Mouse (Mus musculus) embryo, embryonic 10 days (tissue): ENCODE measurements around the gene Brinp1.
"Not testable (repeated sequence)": the region's sequence is repeated elsewhere in the genome, so short reads cannot be mapped to it uniquely, and the experiment has no call there.

Experiments used
- DNase-seq: peaks from one replicate; pipeline ENCODE4 v3.0.0-alpha.2; 2015; ENCODE audit warnings: low spot score

Gene Brinp1

GRCm38 (mm10) chr4:68813997-68814396 lies 140.2 kb downstream of the Brinp1 start:
- not testable (repeated sequence) for DNase-seq

DNA sequence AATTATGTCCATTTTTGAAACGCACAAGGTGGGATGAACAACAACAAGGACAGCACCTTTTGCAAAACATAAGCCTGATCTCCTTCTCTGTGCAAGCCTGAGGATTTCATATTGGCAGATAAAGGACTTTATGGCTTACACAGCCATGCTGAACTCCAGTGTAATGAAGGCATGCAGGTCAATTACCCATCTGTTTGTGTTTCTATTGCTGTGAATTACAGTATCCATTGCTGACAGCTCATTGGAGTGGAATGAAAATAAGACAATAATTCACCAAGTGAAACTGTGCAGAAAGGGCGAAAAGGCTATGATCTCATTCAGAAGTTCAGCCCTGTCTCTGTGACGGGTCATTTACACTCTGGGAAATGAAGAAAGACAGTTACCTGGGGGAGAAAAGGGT lies 147.7 kb downstream of the Brinp1 start:
- DNase-seq, result no peak

GRCm38 (mm10) chr4:68801923-68802855 lies 152.0 kb downstream of the Brinp1 start:
- no peak for DNase-seq

GRCm38 (mm10) chr4:68790003-68790402 lies 164.2 kb downstream of the Brinp1 start:
- no peak for DNase-seq

GRCm38 (mm10) chr4:68788477-68788999 lies 165.7 kb downstream of the Brinp1 start:
- no peak for DNase-seq

DNA sequence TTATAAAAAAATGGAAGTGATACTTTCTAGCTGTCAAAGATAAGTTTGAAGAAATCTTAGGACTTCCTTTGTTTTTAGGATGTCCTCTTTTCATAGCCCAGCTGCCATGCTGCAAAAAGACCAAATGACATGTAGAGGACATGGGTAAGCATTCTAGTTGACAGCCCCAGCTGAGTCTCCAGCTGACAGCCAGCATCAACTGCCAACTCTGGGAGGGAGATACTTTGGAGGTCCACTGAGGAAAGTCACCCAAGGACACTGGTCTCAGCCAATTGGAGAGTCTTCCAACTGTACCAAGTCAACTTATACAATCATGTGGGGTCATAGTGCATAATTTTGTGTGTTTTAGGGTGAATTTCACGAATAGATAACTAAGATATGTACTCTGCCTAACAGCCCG lies 166.6 kb downstream of the Brinp1 start:
- no peak for DNase-seq

DNA sequence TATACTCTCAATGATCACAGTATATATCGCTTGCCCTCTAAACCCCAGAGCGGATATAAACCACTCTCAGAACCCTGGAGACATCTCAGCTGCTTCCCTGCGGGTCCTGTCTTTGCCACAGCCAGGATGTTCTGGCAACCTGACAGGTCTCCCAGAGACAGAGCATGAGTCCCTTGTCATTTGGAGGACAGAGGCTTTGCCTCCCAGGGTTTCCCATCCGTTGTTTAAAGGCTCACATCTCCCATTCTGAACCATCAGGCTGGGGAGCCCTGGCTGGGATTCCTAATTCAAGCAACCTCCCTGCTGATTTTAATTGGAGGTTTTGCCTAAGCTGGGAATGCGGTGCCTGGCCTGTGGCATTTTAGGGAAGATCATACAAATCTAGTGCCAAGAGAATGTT lies 185.9 kb downstream of the Brinp1 start:
- no peak for DNase-seq

GRCm38 (mm10) chr4:68767393-68767792 lies 186.8 kb downstream of the Brinp1 start:
- DNase-seq, result no peak

GRCm38 (mm10) chr4:68765772-68766573 lies 188.2 kb downstream of the Brinp1 start:
- DNase-seq, result no peak

DNA sequence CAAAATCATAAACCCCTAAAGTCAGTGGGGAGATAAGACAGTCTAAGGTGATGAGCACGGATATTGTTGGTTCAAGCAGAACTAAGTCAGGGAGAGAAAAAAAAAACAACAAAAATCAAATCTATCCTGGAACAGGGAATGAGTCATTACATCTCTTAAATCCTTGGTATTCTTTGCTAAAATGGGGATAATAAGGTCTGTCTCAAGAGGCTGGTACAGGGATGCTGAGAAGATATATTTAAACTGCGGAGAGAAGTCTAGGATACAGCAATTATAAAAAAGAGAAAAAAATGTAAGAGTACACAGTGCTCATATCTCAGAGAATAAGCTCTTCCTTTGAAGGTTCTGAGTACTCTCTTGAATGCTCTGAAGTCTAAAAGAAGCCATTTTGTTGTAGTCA lies 189.3 kb downstream of the Brinp1 start:
- no peak for DNase-seq

DNA sequence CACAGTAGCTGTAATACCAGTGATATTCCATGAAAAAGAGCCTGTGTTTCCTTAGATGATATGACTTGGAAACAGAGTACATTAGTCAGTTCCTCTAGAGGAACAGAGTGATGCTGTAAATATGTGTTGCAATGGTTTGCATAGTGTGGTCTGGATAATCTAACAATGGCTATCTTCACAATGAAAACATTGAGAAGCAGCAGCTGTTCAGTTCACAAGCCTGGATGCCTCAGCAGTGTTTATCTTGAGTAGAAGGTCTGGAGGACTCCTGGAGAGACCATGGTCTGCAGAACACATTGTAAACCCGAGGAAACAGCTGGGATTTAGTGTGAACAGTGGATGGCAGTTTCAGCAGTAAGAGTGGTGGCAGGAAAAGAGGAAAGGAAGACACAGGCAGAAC lies 233.2 kb downstream of the Brinp1 start:
- DNase-seq, result peak; percentile 5
